Mouse (Mus musculus): ENCODE measurements around the gene Znrf3. TPM values are rescaled to one million over a fixed set of nuclear protein-coding genes. Genes with fewer than 3 reads are reported as not detected.
"Not testable (repeated sequence)": the region's sequence is repeated elsewhere in the genome, so short reads cannot be mapped to it uniquely, and the experiment has no call there.

Znrf3 gene
- 10 to 100 TPM; 19.7 to 20.5 TPM for total RNA-seq (2021)
- long read RNA-seq, partial matches to known transcripts, result 0 of 2 reads
- long read RNA-seq, other reads (novel, unspliced or antisense), result 1 of 2 reads

DNA sequence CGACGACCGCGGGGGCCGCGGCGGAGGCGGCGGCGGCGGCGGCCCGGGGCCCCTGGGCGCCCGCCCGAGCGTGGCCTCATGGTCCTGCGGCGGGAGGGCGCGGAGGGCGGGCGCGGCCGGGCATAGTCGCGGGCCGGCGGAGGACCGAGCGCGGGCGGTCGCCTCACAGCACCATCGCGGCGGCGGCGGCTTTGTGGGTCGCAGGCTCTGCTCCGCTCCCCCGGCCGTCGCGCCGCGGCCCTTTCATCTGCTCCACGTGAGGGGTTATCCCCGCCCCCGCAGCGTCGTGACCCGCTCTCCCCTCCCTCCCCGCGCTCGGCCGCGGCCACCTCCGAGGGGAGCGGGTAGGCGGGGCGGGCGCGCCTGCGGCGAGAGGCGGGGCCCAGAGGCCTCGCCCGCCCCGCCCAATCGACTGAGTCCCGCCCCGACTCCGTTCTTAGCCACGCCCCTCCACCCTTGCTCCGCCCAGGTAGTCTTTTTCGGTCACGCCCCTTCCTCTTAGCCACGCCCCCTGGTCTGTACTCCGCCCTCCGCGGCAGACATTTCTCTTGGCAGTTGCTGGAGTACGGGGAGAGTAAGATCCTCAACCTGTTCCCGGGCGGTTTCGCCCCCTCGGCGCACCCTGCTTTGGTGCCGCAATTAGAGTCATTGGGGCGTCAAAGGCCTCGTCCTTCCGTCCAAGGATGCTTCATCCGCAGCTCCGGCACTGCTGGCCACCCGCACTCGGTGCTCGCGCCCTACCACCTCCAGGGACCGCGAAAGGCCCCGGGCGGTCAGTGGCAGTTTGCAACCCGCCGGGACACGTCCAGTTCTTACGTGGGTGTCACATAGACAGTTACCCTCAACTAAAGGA, at the start of gene Znrf3:
Gene Znrf3, minus strand, starts transcription at position 249 of the 853 bp plus-strand sequence.
- DNase-seq (ENCODE audit: low spot score in 2 of 2), result peak; percentile 92 to 94

DNA sequence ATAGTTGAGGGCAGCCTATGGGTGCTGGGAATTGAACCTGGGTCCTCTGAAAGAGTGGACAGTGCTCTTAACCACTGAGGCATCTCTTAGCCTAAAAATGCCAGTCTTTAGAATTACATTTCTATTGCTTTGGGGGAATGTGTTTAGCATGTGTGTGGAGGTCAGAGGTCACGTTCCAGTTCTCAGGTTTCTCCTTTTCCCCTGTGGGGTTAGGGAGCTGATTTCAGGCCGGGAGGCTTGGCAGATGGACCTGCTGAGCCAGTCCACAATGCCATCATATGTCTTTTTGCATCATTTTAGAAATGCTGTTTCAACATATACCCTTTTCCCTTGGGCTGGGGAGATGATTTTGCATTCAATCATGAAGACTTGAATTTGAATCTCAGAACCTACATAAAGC, 49.2 kb upstream of the Znrf3 start:
- no peak for DNase-seq (ENCODE audit: low spot score in 2 of 2)

DNA sequence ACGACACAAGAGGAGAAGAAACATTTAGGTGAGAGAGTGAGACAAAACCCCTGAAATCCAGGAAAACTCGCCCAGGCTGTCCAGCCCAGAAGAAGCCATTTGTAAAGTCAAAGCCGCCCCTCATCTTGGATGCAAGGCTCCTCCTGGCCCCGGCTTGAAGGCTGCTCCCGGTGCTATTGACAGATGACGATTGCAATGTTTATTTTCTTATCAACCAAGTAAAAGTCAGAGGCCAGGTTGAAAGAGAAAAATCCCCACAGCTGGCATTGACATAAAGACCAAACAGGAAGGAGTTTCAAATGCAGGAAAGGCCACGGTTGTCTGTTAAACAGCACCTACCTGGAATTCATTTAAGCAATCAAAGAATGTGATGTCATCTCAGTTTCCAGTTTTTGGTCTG, 47.3 kb upstream of the Znrf3 start:
- DNase-seq (ENCODE audit: low spot score in 2 of 2), result no peak

DNA sequence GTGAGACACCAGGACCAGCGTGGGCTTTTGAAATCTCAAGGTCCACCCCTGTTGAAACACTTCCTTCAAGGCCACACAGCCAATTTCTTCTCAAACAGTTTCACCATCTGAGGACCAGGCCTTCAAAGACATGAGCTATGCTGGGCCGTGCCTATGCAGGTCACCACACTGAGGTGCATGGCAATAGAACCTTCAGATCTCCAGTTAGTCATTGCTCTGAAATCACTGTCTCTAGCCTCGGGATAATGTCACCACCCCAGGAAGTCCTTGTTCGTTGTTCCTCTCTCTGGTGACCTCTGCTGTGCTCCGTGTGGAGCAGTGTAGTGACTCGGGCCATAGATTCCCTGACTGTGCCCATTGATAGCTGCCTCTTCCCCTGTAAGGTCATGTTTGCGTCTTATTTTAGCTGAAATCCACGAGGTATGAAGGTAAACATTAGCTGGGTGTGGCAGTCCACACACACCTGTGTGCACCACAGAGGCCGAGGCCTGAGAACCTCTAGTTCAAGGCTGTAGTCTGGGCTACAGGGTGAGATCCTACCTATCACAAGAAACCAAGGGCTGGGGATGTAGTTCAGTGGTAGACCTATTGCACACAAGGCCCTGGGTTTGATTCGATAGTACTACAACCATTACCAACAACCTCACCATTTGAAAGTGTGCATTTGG, 46.5 kb upstream of the Znrf3 start:
- no peak for DNase-seq (ENCODE audit: low spot score in 2 of 2)

DNA sequence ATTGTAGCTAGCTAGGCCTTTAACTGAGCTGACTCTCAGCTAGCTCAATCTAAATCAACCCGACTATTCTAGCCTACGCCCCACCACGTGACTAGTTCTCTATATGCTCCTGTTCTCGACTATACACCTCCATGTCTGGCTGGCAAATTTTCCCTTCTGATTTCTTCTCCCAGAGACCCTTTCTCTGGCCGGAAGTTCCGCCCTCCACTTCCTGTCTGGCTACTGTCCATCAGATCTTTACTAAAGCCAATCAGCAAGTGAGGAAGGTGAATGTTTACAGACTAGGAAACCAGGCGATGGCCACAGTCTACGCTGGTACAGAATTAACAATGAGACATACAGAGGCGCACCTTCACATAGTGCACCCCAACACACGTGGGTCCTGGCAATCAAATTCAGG, 44.8 kb upstream of the Znrf3 start:
- DNase-seq (ENCODE audit: low spot score in 2 of 2), result not testable (repeated sequence)

DNA sequence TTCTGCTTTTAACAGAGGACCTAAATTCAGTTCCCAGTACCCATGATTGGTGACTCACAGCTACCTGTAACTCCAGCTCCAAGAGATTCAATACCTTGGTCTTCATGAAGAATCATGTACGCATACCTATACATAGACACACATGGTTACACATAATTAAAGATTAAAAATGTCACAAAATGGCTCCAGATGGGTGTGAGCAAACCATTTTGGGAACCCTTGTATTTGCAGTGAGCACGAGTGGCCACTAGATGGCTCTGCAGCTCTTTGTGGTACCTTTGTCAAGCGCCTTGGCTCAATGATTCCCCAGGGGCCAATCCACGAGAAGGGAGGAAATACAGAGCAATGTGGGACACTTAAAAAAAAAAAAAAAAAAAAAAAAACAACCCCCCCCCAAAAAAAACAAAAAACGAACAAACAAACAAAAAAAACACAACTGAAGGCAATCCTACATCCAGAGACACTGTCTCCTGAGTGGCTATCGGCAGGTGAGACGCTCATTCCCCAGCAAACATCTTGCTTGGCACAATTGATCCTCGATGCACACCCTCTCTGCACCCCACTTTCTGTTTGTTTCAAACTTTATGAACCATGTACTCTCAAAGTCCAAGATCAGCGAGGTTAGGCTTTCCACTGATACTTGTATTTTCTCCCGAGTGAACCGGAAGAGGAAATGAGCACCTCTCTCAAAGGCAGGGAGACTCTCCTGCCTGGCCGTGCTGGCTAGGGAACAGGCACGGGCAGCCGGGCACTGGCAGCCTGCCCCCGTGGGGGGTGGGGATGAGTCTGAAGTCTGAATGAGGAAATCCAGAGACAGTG, 40.8 kb upstream of the Znrf3 start:
- DNase-seq (ENCODE audit: low spot score in 2 of 2), result peak; percentile 70 to 93

DNA sequence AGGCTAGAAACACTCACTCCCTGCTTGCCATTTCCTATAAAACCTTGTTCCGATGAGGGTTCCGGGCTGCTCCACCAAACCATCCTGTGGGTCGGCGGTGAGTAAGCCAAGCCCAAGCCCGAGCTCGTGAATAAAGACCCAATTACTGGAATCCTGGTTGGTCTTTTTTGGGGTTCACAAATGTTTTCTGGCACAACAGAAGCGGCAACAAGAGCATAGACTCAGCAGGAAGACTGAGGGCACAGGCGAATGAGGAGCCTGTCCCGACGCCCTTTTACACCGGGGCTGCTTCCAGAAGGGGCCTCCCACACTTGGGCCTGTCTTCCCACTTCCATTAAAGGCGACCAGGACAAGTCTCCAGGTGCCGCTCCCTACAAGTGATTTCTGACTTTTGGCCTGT, 37.9 kb upstream of the Znrf3 start:
- DNase-seq (ENCODE audit: low spot score in 2 of 2), result no peak

DNA sequence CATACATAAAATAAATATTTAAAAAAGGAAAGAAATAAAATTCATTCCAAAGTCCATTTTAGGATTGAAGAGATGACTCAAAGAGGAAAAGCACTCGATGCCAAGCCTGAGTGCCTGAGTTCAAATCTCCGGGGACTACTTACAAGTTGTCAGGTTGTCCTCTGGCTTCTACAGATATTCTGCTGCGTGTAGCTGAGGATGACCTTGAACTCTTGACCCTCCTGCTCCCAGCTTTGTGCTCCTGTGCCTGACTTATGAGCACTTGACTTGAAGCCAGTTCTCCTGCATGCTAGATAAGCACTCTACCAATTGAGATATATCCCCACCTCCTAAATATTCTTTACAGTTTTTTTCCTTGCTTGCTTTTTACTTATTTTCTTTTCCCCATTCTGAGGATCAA, 34.2 kb upstream of the Znrf3 start:
- no peak for DNase-seq (ENCODE audit: low spot score in 2 of 2)

DNA sequence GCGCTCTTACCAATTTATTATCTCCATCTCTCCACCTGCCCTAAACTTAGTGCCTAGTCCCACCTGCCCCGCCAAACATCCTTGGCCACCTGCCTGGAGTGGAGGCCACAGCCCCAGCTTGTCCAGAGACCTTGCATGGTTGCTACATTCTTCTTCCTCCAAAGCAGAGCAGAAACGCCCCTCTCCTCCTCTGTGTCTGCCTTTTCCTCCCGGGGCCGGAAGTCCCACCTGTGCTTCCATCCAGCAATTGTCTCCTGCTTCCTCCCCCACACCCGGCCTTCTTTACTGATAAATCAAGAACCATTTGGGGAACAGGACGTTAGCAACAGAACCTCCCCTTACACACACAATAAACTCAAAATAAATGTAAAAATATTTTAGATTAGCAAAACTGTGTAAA, 33.5 kb upstream of the Znrf3 start:
- DNase-seq (ENCODE audit: low spot score in 2 of 2), result no peak

DNA sequence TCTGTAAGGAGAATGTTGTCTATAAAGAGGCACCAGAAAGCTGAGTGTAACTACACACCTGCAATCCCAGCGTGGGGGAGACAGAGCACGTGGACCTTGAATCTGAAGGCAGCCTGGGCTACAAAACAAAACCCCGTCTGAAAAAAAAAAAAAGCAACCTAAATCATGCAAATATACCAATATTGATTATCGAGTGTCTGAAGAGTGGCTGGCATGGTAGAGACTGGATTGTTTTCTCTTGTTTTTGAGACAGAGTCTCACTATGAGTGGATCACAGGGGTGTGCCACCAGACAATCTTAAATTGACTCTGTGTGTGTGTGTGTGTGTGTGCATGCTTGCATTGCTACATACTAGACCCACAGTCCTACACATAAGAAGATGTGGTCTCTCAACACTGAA, 32.2 kb upstream of the Znrf3 start:
- no peak for DNase-seq (ENCODE audit: low spot score in 2 of 2)

DNA sequence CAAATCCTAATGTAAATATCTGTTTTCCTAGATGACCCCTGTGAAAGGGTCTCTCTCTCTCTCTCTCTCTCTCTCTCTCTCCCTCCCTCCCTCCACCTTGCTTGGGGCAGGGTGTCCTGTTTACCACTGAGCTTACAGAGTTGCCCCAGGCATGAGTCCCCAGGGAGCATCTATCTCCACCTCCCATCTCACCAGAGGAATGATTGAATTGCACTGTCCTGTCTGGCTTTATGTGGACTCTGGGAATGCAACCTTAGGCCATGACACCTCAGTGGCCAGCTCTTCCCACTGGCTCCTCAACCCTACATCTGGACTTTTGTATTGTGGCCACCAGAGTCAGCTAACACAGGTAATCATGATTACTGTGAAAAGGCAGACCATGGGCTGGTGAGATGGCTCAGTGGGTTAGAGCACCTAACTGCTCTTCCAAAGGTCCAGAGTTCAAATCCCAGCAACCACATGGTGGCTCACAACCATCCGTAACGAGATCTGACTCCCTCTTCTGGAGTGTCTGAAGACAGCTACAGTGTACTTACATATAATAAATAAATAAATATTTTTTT, 31.0 kb upstream of the Znrf3 start:
- DNase-seq (ENCODE audit: low spot score in 2 of 2), result not testable (repeated sequence)

DNA sequence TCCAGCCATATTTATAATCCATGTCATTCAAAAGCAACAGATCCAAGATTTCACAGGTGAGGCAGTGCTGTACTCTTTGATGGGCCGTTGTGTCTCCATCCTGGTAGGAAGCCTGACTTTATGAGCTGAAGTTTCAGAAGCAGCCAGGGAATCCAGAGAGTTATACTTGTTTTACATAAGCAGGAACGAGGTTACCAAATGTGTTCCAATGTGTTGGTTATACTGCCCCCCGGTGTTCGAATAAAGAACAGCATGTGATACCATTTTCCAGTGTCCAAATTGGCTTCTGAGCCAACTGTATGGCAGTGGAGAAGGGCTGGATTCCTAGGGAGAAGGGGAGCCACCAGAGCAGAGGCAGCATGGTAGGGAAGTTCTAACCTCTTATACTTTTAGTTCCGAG, 29.5 kb upstream of the Znrf3 start:
- peak; percentile 50 to 80 for DNase-seq (ENCODE audit: low spot score in 2 of 2)

DNA sequence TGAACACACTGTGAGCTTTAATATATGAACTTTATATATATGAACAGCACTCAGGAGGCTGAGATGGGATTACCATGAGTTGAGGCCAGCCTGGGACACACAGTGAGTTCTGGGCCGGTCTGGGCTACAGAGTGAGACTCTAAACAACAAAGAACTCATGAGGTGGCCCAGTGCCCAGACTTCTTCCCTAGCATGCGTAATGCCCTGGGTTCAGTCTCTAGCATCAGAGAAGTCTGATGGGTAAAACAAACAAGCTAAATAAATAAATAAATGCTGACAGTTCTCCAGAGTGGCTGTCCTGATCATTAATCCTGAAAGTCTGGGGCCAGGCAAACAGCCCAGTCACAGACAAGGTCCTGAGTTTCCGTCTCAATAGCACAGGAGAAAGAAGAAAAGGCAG, 25.4 kb upstream of the Znrf3 start:
- DNase-seq (ENCODE audit: low spot score in 2 of 2), result peak in 1 of 2 experiments; percentile 23

DNA sequence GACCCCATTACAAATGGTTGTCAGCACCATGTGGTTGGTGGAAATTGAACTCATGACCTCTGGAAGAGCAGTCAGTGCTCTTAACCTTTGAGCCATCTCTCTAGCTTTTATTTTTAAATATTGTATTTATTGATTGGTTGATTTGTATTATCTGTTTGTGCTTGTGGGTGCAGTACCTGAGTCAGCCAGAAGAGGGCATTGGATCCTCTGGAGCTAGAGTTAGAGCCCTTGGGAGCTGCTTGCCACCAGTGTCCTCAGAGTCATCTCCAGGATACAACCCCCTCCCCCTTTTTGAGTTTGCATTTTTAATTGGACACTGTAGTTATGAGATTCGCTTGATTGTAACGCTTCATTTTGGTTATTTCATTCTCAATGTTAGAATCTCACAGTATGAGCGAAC, 24.4 kb upstream of the Znrf3 start:
- peak in 1 of 2 experiments; percentile 48 for DNase-seq (ENCODE audit: low spot score in 2 of 2)

DNA sequence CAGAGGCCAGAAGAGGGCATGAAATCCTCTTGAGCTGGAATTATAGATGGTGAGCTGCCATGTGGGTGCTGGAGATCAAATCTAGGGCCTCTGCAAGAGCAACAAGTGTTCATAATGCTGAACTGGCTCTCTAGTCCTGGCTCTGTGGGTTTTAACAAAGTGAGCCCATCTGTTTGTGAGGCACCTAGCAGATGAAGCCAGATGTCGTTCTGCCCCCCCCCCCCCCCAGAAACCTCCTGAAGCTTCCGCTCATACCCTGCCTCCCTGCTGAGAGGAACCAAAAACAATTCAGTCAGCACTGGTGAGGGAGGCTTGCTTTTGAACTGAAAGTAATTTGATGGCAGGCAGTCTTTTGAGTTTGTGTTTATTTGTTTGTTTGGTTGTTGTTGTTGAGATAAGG, 23.8 kb upstream of the Znrf3 start:
- no peak for DNase-seq (ENCODE audit: low spot score in 2 of 2)

DNA sequence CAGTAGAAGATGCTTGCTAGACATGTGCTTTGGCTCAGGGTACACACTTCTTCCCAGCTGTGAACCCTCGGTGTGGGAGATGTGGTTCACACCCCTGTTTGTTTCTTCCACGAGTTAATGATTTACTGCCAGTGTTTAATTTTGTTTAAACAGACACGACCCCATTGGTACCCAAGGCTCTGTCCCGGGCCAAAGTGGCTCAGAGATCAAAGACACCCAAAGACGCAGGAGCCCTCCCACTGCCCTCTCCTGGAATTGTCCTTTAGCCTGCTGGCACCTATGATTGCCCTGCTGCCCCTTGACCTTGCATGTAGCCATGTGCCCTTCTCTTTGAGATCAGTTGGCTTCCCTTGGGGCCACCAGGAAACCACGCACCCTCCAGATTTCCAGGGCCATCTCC, 7.3 kb upstream of the Znrf3 start:
- DNase-seq (ENCODE audit: low spot score in 2 of 2), result no peak

DNA sequence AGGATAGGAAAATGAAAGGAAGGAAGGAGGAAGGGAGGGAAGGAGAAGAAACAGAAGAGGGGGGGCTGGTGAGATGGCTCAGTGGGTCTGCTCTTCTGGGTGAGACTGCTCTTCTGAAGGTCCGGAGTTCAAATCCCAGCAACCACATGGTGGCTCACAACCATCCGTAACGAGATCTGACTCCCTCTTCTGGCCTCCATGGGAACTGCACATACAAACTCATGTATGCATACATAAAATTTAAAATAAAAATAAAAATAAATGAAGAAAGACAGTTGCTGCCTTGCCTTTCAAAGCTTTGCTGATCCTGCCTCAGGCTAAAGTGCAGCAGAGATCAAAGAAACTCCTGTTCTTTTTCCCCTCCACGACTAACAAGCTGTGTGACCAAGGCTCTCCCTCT, 6.7 kb upstream of the Znrf3 start:
- DNase-seq (ENCODE audit: low spot score in 2 of 2), result no peak

DNA sequence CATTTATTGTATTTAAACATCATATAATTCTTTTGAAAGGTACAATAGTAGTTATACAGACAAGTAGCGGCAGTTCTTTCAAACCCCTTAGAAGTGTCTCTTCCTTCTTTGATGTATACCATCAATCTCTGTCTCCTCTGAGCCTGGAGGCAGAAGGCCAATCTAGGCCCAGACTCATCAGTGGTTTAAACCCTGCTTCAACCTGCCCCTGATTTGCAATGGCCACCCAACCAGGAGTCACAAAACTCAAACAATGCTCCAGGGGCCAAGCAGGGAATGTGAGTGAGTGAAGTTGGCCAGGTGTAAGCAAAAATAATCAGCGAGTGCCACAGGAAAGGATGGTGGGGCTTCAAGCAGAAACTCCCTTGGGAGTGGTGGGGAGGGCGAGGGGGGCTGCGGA, 6.1 kb upstream of the Znrf3 start:
- no peak for DNase-seq (ENCODE audit: low spot score in 2 of 2)

DNA sequence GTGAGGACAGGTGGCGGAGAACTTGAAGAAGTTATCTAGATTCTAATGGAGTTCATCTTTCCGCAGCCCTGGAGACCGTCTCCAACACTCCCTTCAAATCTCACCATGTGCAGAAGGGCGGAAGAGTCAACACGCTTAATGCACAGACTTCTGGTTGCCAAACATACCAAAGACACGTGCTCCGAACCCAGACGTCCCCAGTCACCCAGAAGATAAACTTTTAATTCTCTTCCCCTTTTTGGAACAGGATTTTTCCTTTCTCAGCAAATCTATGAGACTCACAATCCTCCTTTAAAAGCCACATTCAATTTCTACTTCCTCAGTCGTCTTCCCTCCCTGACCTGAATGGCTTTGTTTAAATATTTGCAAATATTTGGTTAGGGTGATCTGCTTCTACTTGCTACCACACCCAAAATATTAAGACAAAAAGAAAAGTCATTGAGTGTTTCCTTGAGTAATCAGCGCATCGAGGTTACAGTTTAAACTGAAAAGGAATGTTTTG, 856 bp upstream of the Znrf3 start:
- DNase-seq (ENCODE audit: low spot score in 2 of 2), result no peak

DNA sequence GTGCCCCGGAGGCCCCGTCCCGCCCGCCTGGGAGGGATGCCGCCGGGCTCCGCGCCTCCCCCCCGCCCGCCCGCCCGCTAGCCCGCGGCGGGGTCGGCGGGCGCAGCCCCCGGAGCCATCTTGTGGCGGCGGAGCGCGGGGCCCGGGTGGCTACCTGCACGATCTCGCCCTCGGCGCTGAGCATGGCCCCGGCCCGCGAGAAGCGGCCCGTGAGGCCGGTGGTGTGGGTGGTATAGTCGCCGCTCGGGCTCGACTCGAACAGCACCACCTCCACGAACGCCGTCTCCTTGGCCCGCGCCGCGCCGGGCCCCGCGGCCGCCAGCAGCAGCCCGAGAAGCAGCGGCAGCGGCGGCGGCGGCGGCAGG, 431 bp downstream of the Znrf3 start:
- DNase-seq (ENCODE audit: low spot score in 2 of 2), result peak in 1 of 2 experiments; percentile 30

DNA sequence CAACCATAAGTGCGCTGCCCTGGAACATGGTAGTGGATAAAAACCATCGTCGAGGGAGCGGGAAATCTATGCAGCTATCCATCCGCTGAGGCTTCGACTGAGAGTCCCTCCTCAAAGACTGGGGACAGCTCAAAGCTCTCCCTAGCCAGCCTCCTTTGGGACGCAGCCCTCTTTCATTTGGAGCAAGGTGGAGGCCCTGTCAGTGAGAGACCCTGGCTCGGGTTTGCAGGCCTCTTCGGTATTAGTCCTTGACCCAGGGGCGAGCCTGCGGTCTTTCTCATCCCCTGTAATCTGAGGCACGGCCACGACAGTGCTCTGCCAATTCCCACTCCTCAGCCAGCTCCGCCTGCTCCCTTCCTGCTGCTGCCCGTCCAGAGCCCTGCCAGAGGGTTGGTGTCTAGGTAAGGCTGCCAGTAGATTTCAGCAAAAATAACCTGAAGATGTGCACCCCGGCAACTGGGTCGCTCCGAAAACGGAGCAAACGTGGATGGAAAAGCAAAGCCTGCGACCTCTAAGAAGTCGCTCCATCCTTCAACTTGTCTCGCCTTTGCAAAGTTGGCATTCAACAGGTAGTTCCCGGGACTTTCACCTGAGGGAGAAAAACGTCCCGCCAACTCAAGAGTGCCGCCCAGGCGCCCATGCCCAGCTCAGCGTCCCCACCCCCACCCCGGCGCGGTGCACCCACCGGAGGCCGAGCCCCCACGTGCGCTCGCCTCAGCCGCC, 975 bp downstream of the Znrf3 start:
- no peak for DNase-seq (ENCODE audit: low spot score in 2 of 2)
